Mouse (Mus musculus) embryonic fibroblast, embryonic 13.5 days (primary cell): ENCODE measurements at regions not wholly inside any gene's neighbourhood (a gene's known extent, or its start where the extent isn't known, plus 50 kb on each side); places are given as distances from the start of the nearest gene placed in this dataset.
A peak's percentile ranks its signal among the peaks of the same experiment; 100 is the strongest.

Experiments used
- CTCF ChIP-seq: IDR thresholded peaks from 2 replicates; pipeline ENCODE4 v1.5.1; 2011; ENCODE audit warnings: mild to moderate bottlenecking, control low read depth, low read length, moderate library complexity, borderline replicate concordance; ENCODE audit not compliant: insufficient read depth
- POLR2A ChIP-seq: IDR thresholded peaks from 2 replicates; pipeline ENCODE4 v1.6.1; 2011; ENCODE audit warnings: low read depth, mild to moderate bottlenecking, control low read depth, low read length, moderate library complexity

- TF ChIP-seq POLR2A (no peak), CTCF (peak; percentile 70)
Measured at GRCm38 (mm10) chr12:109958357-109959085, 320.3 kb upstream of the Dio3 start.
